Mouse (Mus musculus) spleen, adult 2 months (tissue): Measurements from ENCODE around the gene Ptprj.

ENCODE experiments used
- CTCF ChIP-seq: fragments of 200-500 bp; IDR thresholded peaks from 2 replicates; pipeline ENCODE4 v1.5.1; 2011; ENCODE audit warnings: mild to moderate bottlenecking, inconsistent platforms; ENCODE audit not compliant: insufficient read depth, insufficient read length, insufficient replicate concordance; ENCODE audit errors: extremely low read depth
- POLR2A ChIP-seq: fragments of 200-500 bp; IDR thresholded peaks from 2 replicates; pipeline ENCODE4 v1.6.1; 2011; ENCODE audit warnings: low read depth, low read length, inconsistent platforms

DNA sequence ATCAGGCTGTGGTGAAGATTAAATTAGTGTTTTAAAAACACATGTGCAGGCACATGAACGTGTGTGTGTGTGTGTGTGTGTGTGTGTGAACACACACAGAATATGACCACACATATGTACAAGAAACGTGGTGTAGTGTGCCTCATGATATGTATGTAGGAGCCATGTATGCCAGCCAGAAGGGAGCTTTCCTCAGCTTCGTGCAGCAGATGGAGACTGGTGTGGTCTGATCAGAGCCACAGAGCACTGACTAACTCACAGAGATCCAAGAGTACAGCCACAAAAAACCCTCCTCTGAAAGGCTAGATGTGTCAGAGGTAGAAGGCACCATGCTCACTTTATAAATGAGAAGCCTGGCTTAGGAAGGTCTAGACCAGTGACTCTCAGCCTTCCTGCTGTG is 22.5 kb downstream of the Ptprj start:
- TF ChIP-seq POLR2A: no peak
- TF ChIP-seq CTCF: no peak
